Mouse (Mus musculus) testis, adult 2 months (tissue): ENCODE measurements around the gene Caln1.

Experiments
- CTCF ChIP-seq: fragments of 200-500 bp; IDR thresholded peaks from 2 replicates; pipeline ENCODE4 v1.5.1; 2012; ENCODE audit warnings: low read depth, mild to moderate bottlenecking, inconsistent platforms, low read length, moderate library complexity; ENCODE audit not compliant: control insufficient read depth, insufficient read depth, insufficient replicate concordance
- POLR2A ChIP-seq: fragments of 200-500 bp; IDR thresholded peaks from 2 replicates; pipeline ENCODE4 v1.6.1; 2012; ENCODE audit warnings: low read depth, mild to moderate bottlenecking, inconsistent platforms, low read length, moderate library complexity; ENCODE audit not compliant: control insufficient read depth

DNA sequence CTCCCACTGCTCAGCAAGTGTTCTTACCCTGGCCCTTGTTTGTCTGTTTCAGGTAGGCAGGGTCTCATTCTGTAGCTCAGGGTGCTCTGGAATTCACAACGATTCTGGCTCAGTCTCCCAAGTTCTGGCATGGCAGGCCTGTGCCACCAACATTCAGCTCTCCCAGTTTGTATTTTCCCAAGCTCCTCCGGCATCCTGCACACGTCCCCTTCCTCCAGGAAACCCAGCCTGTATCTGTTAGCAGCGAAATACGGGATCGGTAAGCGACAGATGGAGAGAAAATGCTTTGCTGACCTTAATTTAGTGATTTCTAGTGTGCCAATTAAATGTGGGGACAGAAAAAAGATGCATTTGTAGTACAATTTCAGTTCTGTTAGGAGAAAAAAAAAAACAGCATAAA lies 88.8 kb downstream of the Caln1 start:
- TF ChIP-seq CTCF = no peak
- TF ChIP-seq POLR2A = no peak
